Mouse (Mus musculus): ENCODE measurements at regions not wholly inside any gene's neighbourhood (a gene's known extent, or its start where the extent isn't known, plus 50 kb on each side); places are given as distances from the start of the nearest gene placed in this dataset.

DNA sequence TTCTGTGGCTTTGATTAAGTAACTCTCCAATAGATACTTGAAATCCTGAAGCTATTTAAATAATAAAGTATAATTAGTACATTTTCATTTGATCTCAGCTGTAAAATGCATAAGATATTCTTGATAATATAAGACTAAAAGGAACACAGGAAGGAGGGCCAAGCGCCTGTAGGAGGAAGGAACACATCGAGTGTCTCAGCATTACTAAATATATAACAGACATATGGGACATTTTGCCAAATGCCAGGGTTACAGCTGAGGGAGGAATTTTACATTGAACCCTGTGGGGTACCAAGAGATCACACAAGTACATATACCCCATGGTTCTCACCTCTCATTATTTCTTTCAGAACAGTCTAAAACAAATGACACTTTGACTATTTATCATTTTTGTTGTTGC is 555.5 kb upstream of the Frg1 start:
- H3K9me3 ChIP-seq (ENCODE audit: low read length), result no peaks in the 10 kb centered on the region
- WGBS, result 77% methylated on average over 2 of the region's 2 CpGs
- H3K4me2 ChIP-seq (ENCODE audit: low read depth, low read length), result no peak overlapping the region
- H3K9ac ChIP-seq (replicated peaks; ENCODE audit: low read length), result no peak overlapping the region
- no peaks in the 10 kb centered on the region for H3K4me1 ChIP-seq (ENCODE audit: insufficient read depth, low read length)
- H3K4me3 ChIP-seq (ENCODE audit: low read length), result no peak overlapping the region
- DNase-seq (ENCODE audit: low spot score) (no peak), ATAC-seq (no peak)
- H3K27me3 ChIP-seq (ENCODE audit: insufficient read depth, low read length), result no peaks in the 10 kb centered on the region
- TF ChIP-seq CTCF (IDR thresholded peaks at IDR 0.05; ENCODE audit: low read depth), result no peak
- H3K36me3 ChIP-seq (ENCODE audit: insufficient read depth, low read length), result no peaks in the 10 kb centered on the region
- no peak overlapping the region for H3K27ac ChIP-seq

DNA sequence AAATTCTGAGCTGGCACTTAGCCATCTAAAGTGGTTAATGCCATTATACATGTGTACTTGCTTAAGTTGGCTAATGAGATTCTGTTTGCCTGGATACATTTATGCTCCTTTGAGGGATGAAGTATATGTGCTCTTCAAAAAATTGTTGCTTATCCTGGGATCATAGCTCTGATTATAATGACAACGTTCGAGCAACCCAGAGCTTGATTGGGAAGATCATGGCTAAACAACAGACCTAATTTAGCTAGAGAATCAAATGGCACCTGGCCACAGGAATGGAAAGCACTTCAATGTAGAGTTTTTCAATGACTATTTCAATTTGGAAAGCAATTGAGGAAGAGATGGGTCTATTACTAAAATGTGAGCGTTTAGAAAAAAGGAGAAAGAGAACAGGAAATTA is 553.7 kb upstream of the Frg1 start:
- no peak overlapping the region for H3K27ac ChIP-seq
- no peaks in the 10 kb centered on the region for H3K4me1 ChIP-seq (ENCODE audit: insufficient read depth, low read length)
- no peak overlapping the region for H3K4me2 ChIP-seq (ENCODE audit: low read depth, low read length)
- ATAC-seq (no peak), DNase-seq (ENCODE audit: low spot score) (peak; percentile 20)
- 81% methylated on average over 3 of the region's 3 CpGs for WGBS
- no peak for TF ChIP-seq CTCF (IDR thresholded peaks at IDR 0.05; ENCODE audit: low read depth)
- no peaks in the 10 kb centered on the region for H3K36me3 ChIP-seq (ENCODE audit: insufficient read depth, low read length)
- H3K4me3 ChIP-seq (ENCODE audit: low read length), result no peak overlapping the region
- H3K27me3 ChIP-seq (ENCODE audit: insufficient read depth, low read length), result no peaks in the 10 kb centered on the region
- no peak overlapping the region for H3K9ac ChIP-seq (replicated peaks; ENCODE audit: low read length)
- no peaks in the 10 kb centered on the region for H3K9me3 ChIP-seq (ENCODE audit: low read length)

- Histone ChIP-seq H3K4me2 (ENCODE audit: low read depth, low read length) (no peak overlapping the region), H3K4me1 (ENCODE audit: insufficient read depth, low read length) (no peaks in the 10 kb centered on the region), H3K27me3 (ENCODE audit: insufficient read depth, low read length) (no peaks in the 10 kb centered on the region), H3K27ac (no peak overlapping the region), H3K4me3 (ENCODE audit: low read length) (no peak overlapping the region), H3K9me3 (ENCODE audit: low read length) (no peaks in the 10 kb centered on the region), H3K9ac (replicated peaks; ENCODE audit: low read length) (no peak overlapping the region), H3K36me3 (ENCODE audit: insufficient read depth, low read length) (no peaks in the 10 kb centered on the region)
- no peak for TF ChIP-seq CTCF (IDR thresholded peaks at IDR 0.05; ENCODE audit: low read depth)
- 88% methylated on average over 3 of the region's 3 CpGs for WGBS
- ATAC-seq (no peak), DNase-seq (ENCODE audit: low spot score) (no peak)
These were observed 552.5 kb upstream of the Frg1 start for GRCm38 (mm10) chr8:41969408-41969807.

- TF ChIP-seq CTCF (IDR thresholded peaks at IDR 0.05; ENCODE audit: low read depth), result no peak
- Histone ChIP-seq H3K9me3 (ENCODE audit: low read length) (no peaks in the 10 kb centered on the region), H3K36me3 (ENCODE audit: insufficient read depth, low read length) (no peaks in the 10 kb centered on the region), H3K4me1 (ENCODE audit: insufficient read depth, low read length) (no peaks in the 10 kb centered on the region), H3K4me3 (ENCODE audit: low read length) (no peak overlapping the region), H3K4me2 (ENCODE audit: low read depth, low read length) (no peak overlapping the region), H3K27me3 (ENCODE audit: insufficient read depth, low read length) (no peaks in the 10 kb centered on the region), H3K27ac (no peak overlapping the region), H3K9ac (replicated peaks; ENCODE audit: low read length) (no peak overlapping the region)
- ATAC-seq (no peak), DNase-seq (ENCODE audit: low spot score) (no peak)
These were observed 547.2 kb upstream of the Frg1 start for GRCm38 (mm10) chr8:41964088-41964487.

DNA sequence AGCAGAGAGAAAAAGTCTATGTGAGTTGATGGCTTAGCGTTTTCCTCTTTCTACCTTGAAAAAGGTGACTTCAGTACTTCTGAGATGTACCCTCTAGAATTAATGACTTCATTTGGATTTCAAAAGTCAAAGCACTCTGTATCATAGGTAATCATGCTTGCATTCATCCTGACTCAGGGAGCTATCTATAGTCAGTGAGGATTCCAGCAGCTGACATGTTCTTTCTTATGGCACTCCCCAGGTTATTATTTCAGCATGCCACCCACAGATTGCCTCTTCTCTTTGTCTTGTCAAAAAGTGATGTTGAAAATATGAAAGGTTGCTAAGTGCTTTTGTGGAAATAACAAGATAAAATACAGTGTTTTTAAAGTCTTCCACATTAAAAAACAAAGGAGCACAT is 540.0 kb upstream of the Frg1 start:
- Histone ChIP-seq H3K27me3 (ENCODE audit: insufficient read depth, low read length) (no peaks in the 10 kb centered on the region), H3K36me3 (ENCODE audit: insufficient read depth, low read length) (no peaks in the 10 kb centered on the region), H3K4me2 (ENCODE audit: low read depth, low read length) (no peak overlapping the region), H3K4me3 (ENCODE audit: low read length) (no peak overlapping the region), H3K4me1 (ENCODE audit: insufficient read depth, low read length) (no peaks in the 10 kb centered on the region), H3K27ac (no peak overlapping the region), H3K9me3 (ENCODE audit: low read length) (no peaks in the 10 kb centered on the region), H3K9ac (replicated peaks; ENCODE audit: low read length) (no peak overlapping the region)
- WGBS, result 89% methylated on average over 1 of the region's 1 CpGs
- ATAC-seq (no peak), DNase-seq (ENCODE audit: low spot score) (no peak)
- no peak for TF ChIP-seq CTCF (IDR thresholded peaks at IDR 0.05; ENCODE audit: low read depth)

DNA sequence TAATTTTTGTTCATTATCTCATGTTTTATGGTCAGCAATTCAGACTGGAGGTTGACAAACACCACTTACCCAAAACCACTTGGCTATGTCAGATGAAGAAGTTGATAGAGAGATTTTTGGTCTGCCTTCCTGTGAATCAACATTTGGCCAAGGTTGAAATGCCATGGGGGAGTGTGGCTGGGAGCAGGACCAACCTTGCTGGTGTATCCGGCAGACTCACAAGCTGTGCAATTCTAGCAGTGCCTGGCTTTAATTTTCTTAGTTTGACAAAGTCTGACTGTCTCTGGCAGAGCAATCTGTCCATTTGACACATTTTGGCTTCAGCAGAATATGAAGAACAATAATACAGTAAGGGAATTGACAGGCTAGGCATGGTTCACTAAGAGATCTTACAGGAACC is 533.9 kb upstream of the Frg1 start:
- ATAC-seq (no peak), DNase-seq (ENCODE audit: low spot score) (no peak)
- H3K27ac ChIP-seq, result no peak overlapping the region
- H3K9ac ChIP-seq (replicated peaks; ENCODE audit: low read length), result no peak overlapping the region
- no peak overlapping the region for H3K4me3 ChIP-seq (ENCODE audit: low read length)
- no peaks in the 10 kb centered on the region for H3K27me3 ChIP-seq (ENCODE audit: insufficient read depth, low read length)
- no peak overlapping the region for H3K4me2 ChIP-seq (ENCODE audit: low read depth, low read length)
- no peaks in the 10 kb centered on the region for H3K4me1 ChIP-seq (ENCODE audit: insufficient read depth, low read length)
- no peaks in the 10 kb centered on the region for H3K36me3 ChIP-seq (ENCODE audit: insufficient read depth, low read length)
- H3K9me3 ChIP-seq (ENCODE audit: low read length), result no peaks in the 10 kb centered on the region
- 53% methylated on average over 1 of the region's 1 CpGs for WGBS
- TF ChIP-seq CTCF (IDR thresholded peaks at IDR 0.05; ENCODE audit: low read depth), result no peak

- Histone ChIP-seq H3K27ac (no peak overlapping the region), H3K4me2 (ENCODE audit: low read depth, low read length) (no peak overlapping the region), H3K9ac (replicated peaks; ENCODE audit: low read length) (no peak overlapping the region), H3K4me3 (ENCODE audit: low read length) (no peak overlapping the region), H3K36me3 (ENCODE audit: insufficient read depth, low read length) (no peaks in the 10 kb centered on the region), H3K27me3 (ENCODE audit: insufficient read depth, low read length) (no peaks in the 10 kb centered on the region), H3K4me1 (ENCODE audit: insufficient read depth, low read length) (no peaks in the 10 kb centered on the region), H3K9me3 (ENCODE audit: low read length) (no peaks in the 10 kb centered on the region)
- TF ChIP-seq CTCF (IDR thresholded peaks at IDR 0.05; ENCODE audit: low read depth), result no peak
- WGBS, result 79% methylated on average over 4 of the region's 4 CpGs
- ATAC-seq, result no peak
- DNase-seq (ENCODE audit: low spot score), result no peak
These were observed 522.4 kb upstream of the Frg1 start for GRCm38 (mm10) chr8:41939298-41939697.

Measured in hindbrain, postnatal 0 days (tissue).